Mouse (Mus musculus): ENCODE data around the gene Notum.

- TF ChIP-seq CTCF (IDR thresholded peaks at IDR 0.05; ENCODE audit: insufficient read depth, low read depth, low read length) (no peak), POLR2A (IDR thresholded peaks at IDR 0.05; ENCODE audit: insufficient read depth, low read depth, low read length) (no peak)
Observed at GRCm38 (mm10) chr11:120704486-120705325, 43.7 kb upstream of the Notum start.
